Mouse (Mus musculus): ENCODE data around the gene Nup93.

The Nup93 gene

GRCm38 (mm10) chr8:94362607-94363239 lies 148.4 kb downstream of the Nup93 start:
- DNase-seq (ENCODE audit: low spot score), result no peak

- peak; percentile 91 for DNase-seq (ENCODE audit: low spot score)
Observed at GRCm38 (mm10) chr8:94363288-94363688, 148.9 kb downstream of the Nup93 start.

DNA sequence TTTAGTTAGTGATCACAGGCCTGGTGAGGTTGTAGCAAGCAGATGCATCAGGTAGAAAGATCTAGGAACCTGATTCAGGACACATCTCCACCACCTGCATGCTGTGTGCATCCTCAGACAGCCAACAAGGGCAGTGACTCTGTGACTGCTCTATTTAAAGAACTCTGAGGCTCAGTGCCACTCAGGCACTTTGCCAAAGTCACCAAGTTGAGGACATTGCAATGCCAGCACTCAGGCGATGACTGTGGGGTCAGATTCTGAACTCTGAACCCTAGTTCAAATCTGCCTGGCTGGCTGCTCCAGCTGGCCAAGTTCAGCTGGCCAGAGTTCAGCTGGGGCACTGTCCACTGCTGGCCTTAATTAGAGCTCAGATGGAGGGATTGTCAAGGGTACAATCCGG lies 149.5 kb downstream of the Nup93 start:
- DNase-seq (ENCODE audit: low spot score), result no peak

DNA sequence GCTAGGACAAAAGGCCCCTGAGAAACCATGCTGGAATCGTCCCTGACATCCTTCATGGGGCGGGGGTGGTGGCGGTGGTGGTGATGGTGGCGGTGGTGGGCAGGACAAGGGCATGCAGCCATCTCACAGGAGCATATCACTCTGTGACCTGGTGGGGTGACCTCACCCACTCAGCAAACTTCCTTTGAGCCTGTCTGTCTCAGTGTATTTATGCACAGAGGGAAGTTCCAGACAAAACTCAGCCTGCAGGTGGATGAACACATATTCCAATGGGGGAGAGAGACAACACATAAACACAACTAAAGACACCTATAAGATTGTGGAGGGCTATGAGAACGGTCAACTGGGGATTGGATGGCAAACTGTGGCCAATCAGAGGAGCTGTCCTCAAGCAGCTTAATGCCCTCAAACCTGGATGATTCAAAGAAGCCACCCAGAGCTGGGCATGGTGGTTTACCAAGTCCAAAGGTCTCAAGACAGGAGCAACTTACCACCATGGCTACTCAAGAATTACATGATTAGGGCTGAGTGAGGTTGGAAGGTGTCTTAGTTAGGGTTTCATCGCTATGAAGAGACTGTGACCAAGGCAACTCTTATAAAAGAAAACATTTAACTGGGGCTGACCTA lies 150.4 kb downstream of the Nup93 start:
- DNase-seq (ENCODE audit: low spot score), result no peak

DNA sequence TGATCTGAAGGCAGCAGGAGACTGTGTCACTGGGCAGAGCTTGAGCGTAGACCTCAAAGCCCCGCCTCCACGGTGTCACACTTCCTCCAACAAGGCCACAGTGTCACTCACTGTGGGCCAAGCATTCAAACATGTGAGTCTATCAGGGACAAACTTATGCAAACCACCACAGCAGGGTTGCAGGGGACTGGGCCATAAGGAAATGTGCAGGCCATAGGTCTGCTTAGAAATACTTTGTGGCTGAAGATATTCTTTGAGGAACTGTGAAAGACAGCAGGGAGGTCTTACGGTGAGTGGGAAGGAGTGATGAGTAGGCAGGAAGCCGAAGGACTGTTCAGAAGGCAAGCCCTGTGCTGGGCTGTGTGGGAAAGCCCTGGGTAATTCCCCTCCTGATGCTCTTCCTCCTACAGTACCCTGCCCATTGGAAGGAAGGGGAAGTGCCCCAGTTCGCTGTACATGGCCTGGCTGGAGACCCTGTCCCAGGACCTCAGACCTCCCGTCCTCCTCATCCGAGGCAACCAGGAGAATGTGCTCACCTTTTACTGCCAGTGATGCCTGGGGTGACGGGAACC lies 151.1 kb downstream of the Nup93 start:
- peak; percentile 87 for DNase-seq (ENCODE audit: low spot score)

Data from T-cell, adult 2 months (primary cell).